Comparison of ENCODE assay signal across 7 mouse cellular contexts in genomic region chr17:6640044-6640637, GRCm38 (mm10). TPM values are rescaled to one million over a fixed set of nuclear protein-coding genes. Genes with fewer than 3 reads are reported as not detected.
"Had no signal": no experiment of that assay in that cellular context is flagged by ENCODE, and none has a peak within 500 bp of the region (broad histone marks: within the 10 kb centered on the region; RNA-seq: fewer than 3 reads in every experiment).

No protein-coding gene starts in this region.

RNA-seq across cellular contexts. Expression of gene Sytl3, which starts 18.8 kb away (rescaled TPM):
- total RNA-seq: layer of hippocampus, adult 18-20 months; layer of hippocampus, postnatal 36 days had no signal
- polyA plus RNA-seq: heart, embryonic 13.5 days; limb, embryonic 11.5 days; limb, embryonic 13.5 days; liver, adult 2 months; liver, embryonic 12.5 days had no signal
